Mouse (Mus musculus): ENCODE measurements around the gene Utp6.

GRCm38 (mm10) chr11:79975377-79975776 lies 13.2 kb upstream of the Utp6 start:
- TF ChIP-seq CTCF (IDR thresholded peaks at IDR 0.05; ENCODE audit: extremely low read depth, insufficient read length, insufficient replicate concordance, low read depth, low read length) = no peak
- TF ChIP-seq POLR2A (IDR thresholded peaks at IDR 0.05; ENCODE audit: low read depth, low read length) = no peak
